Mouse (Mus musculus) spleen, adult 2 months (tissue): ENCODE measurements around the gene Prox2.

Source experiments
- CTCF ChIP-seq: fragments of 200-500 bp; IDR thresholded peaks from 2 replicates; pipeline ENCODE4 v1.5.1; 2011; ENCODE audit warnings: mild to moderate bottlenecking, inconsistent platforms; ENCODE audit not compliant: insufficient read depth, insufficient read length, insufficient replicate concordance; ENCODE audit errors: extremely low read depth
- POLR2A ChIP-seq: fragments of 200-500 bp; IDR thresholded peaks from 2 replicates; pipeline ENCODE4 v1.6.1; 2011; ENCODE audit warnings: low read depth, low read length, inconsistent platforms

GRCm38 (mm10) chr12:85129426-85129978 is 18.9 kb upstream of the Prox2 start:
- TF ChIP-seq CTCF (no peak), POLR2A (no peak)
